Mouse (Mus musculus): ENCODE measurements around the gene Dhodh. TPM values are rescaled to one million over a fixed set of nuclear protein-coding genes. Genes with fewer than 3 reads are reported as not detected.

Gene Dhodh
- total RNA-seq (2022): 10 to 100 TPM; 15.1 to 22.1 (median 18.0) TPM

GRCm38 (mm10) chr8:109608271-109609152 lies at the start of gene Dhodh:
Gene Dhodh, minus strand, starts transcription at chr8:109608673.
- peak; percentile 96 for DNase-seq (ENCODE audit: low spot score)

- no peak for DNase-seq (ENCODE audit: low spot score)
Measured at GRCm38 (mm10) chr8:109656860-109657259, 48.4 kb upstream of the Dhodh start.

GRCm38 (mm10) chr8:109650801-109651200 lies 42.3 kb upstream of the Dhodh start:
- DNase-seq (ENCODE audit: low spot score): no peak

- DNase-seq (ENCODE audit: low spot score): no peak
Measured at GRCm38 (mm10) chr8:109648469-109648868, 40.0 kb upstream of the Dhodh start.

- DNase-seq (ENCODE audit: low spot score): no peak
Measured at GRCm38 (mm10) chr8:109647331-109647730, 38.9 kb upstream of the Dhodh start.

- no peak for DNase-seq (ENCODE audit: low spot score)
Measured at GRCm38 (mm10) chr8:109641236-109641635, 32.8 kb upstream of the Dhodh start.

- no peak for DNase-seq (ENCODE audit: low spot score)
Measured at GRCm38 (mm10) chr8:109640410-109640809, 31.9 kb upstream of the Dhodh start.

GRCm38 (mm10) chr8:109638851-109639250 lies 30.4 kb upstream of the Dhodh start:
- DNase-seq (ENCODE audit: low spot score): no peak

GRCm38 (mm10) chr8:109635146-109635545 lies 26.7 kb upstream of the Dhodh start:
- no peak for DNase-seq (ENCODE audit: low spot score)

GRCm38 (mm10) chr8:109632498-109632897 lies 24.0 kb upstream of the Dhodh start:
- no peak for DNase-seq (ENCODE audit: low spot score)

- DNase-seq (ENCODE audit: low spot score): no peak
Measured at GRCm38 (mm10) chr8:109628638-109629037, 20.2 kb upstream of the Dhodh start.

GRCm38 (mm10) chr8:109615569-109615968 lies 7.1 kb upstream of the Dhodh start:
- DNase-seq (ENCODE audit: low spot score): no peak

GRCm38 (mm10) chr8:109614243-109615210 lies 6.1 kb upstream of the Dhodh start, which contains the start of gene Pkd1l3:
Gene Pkd1l3, plus strand, starts transcription at chr8:109614517.
- no peak for DNase-seq (ENCODE audit: low spot score)

- peak; percentile 31 for DNase-seq (ENCODE audit: low spot score)
Measured at GRCm38 (mm10) chr8:109609153-109609502, 655 bp upstream of the Dhodh start.

- no peak for DNase-seq (ENCODE audit: low spot score)
Measured at GRCm38 (mm10) chr8:109607650-109608049, 823 bp downstream of the Dhodh start.

- no peak for DNase-seq (ENCODE audit: low spot score)
Measured at GRCm38 (mm10) chr8:109606725-109607124, 1.7 kb downstream of the Dhodh start.

- DNase-seq (ENCODE audit: low spot score): peak; percentile 13
Measured at GRCm38 (mm10) chr8:109595854-109596253, 12.6 kb downstream of the Dhodh start.

GRCm38 (mm10) chr8:109593117-109593788 lies 15.2 kb downstream of the Dhodh start:
- no peak for DNase-seq (ENCODE audit: low spot score)

- DNase-seq (ENCODE audit: low spot score): no peak
Measured at GRCm38 (mm10) chr8:109592164-109592563, 16.3 kb downstream of the Dhodh start.

GRCm38 (mm10) chr8:109591367-109591766 lies 17.1 kb downstream of the Dhodh start:
- no peak for DNase-seq (ENCODE audit: low spot score)

GRCm38 (mm10) chr8:109590901-109591300 lies 17.6 kb downstream of the Dhodh start:
- no peak for DNase-seq (ENCODE audit: low spot score)
